Mouse (Mus musculus) hindbrain, embryonic 11.5 days (tissue): ENCODE data around the gene Rpp14. TPM values are rescaled to one million over a fixed set of nuclear protein-coding genes. Genes with fewer than 3 reads are reported as not detected.
"Not testable (repeated sequence)": the region's sequence is repeated elsewhere in the genome, so short reads cannot be mapped to it uniquely, and the experiment has no call there.

Experiments
- ATAC-seq: fragments of 200-750 bp; cut with Nextera tagmentation; 2 replicates; pipeline ENCODE4 v1.8.0; 2017; ENCODE audit warnings: mild to moderate bottlenecking, moderate TSS enrichment, moderate library complexity; ENCODE audit not compliant: low FRiP score
- DNase-seq: peaks from one replicate; pipeline ENCODE4 v3.0.0-alpha.2; 2015; ENCODE audit warnings: low spot score
- H3K27ac ChIP-seq: fragments of 300-500 bp; sonication (generic); 2 replicates; pipeline ENCODE4 v1.5.1; 2014; ENCODE audit warnings: mild to moderate bottlenecking, low read depth, low read length
- H3K27me3 ChIP-seq: fragments of 300-500 bp; sonication (generic); 2 replicates; pipeline ENCODE4 v1.6.1; 2014; ENCODE audit warnings: mild to moderate bottlenecking, low read length, moderate library complexity, mixed read lengths; ENCODE audit not compliant: control insufficient read depth, insufficient read depth
- H3K36me3 ChIP-seq: fragments of 300-500 bp; sonication (generic); 2 replicates; pipeline ENCODE4 v1.6.1; 2014; ENCODE audit warnings: mild to moderate bottlenecking, low read length, moderate library complexity, mixed read lengths; ENCODE audit not compliant: control insufficient read depth, insufficient read depth
- H3K4me1 ChIP-seq: fragments of 300-500 bp; sonication (generic); replicated peaks from 2 replicates; pipeline ENCODE4 v1.6.1; 2014; ENCODE audit warnings: low read length, mixed read lengths; ENCODE audit not compliant: control insufficient read depth, insufficient read depth
- H3K4me2 ChIP-seq: fragments of 300-500 bp; sonication (generic); replicated peaks from 2 replicates; pipeline ENCODE4 v1.6.1; 2014; ENCODE audit warnings: mild to moderate bottlenecking, low read depth, low read length
- H3K4me3 ChIP-seq: fragments of 300-500 bp; sonication (generic); 2 replicates; pipeline ENCODE4 v1.5.1; 2014; ENCODE audit warnings: low read depth, low read length
- H3K9ac ChIP-seq: fragments of 300-500 bp; sonication (generic); 2 replicates; pipeline ENCODE4 v1.6.1; 2014; ENCODE audit warnings: low read depth, low read length
- H3K9me3 ChIP-seq: fragments of 300-500 bp; sonication (generic); 2 replicates; pipeline ENCODE4 v1.6.1; 2016; ENCODE audit warnings: low read length; ENCODE audit not compliant: control insufficient read depth
- WGBS: fragments of 180-500 bp; shearing (Covaris S2); extraction: QIAGEN DNeasy Blood & Tissue Kit; methylation state at CpG from one replicate; pipeline ENCODE4 v1.1.7; 2014; 5-methylcytosine and 5-hydroxymethylcytosine counted together
- polyA plus RNA-seq: library from polyadenylated mRNA; unstranded; fragments of >200 nt; fragmentation: Nextera tagmentation; extraction: Ambion mirVana; gene quantifications from 2 replicates; pipeline ENCODE4 v1.2.1, GENCODE M21; 2014

Gene Rpp14
- polyA plus RNA-seq, 1 experiment from 2014 or later, result 56.9 TPM

GRCm38 (mm10) chr14:8114756-8115155 is 34.6 kb downstream of the Rpp14 start:
- Histone ChIP-seq H3K9me3 (no peaks in the 10 kb centered on the region), H3K27ac (no peak overlapping the region), H3K9ac (no peak overlapping the region), H3K27me3 (no peaks in the 10 kb centered on the region), H3K4me2 (no peak overlapping the region), H3K4me3 (no peak overlapping the region), H3K36me3 (no peaks in the 10 kb centered on the region), H3K4me1 (no peaks in the 10 kb centered on the region)
- WGBS, result 85% methylated on average over 1 of the region's 1 CpGs
- no peak for DNase-seq
- no peak for ATAC-seq

GRCm38 (mm10) chr14:8115772-8116171 is 35.6 kb downstream of the Rpp14 start:
- Histone ChIP-seq H3K36me3 (no peaks in the 10 kb centered on the region), H3K27ac (no peak overlapping the region)
- 81% methylated on average over 4 of the region's 4 CpGs for WGBS

DNA sequence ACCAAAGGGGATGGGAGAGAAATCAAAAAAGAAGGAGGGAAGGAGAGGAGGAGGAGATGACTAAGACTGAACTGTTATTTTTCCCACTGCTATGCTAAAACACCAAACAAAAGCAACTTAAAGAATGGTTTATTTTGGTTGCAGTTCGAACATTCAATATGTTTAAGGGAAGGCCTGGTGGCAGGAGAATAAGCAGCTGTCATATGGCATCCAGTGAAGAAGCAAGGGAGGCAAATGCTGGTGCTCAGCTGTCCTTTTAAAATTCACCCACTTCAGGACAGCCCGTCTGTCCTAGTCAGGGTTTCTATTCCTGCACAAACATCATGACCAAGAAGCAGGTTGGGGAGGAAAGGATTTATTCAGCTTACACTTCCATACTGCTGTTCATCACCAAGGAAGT is 37.2 kb downstream of the Rpp14 start:
- no peak overlapping the region for H3K27ac ChIP-seq
- H3K4me1 ChIP-seq, result no peaks in the 10 kb centered on the region
- ATAC-seq (no peak), DNase-seq (no peak)
- no peak overlapping the region for H3K9ac ChIP-seq
- H3K36me3 ChIP-seq, result no peaks in the 10 kb centered on the region
- 86% methylated on average over 2 of the region's 2 CpGs for WGBS
- no peaks in the 10 kb centered on the region for H3K27me3 ChIP-seq
- H3K4me3 ChIP-seq, result no peak overlapping the region
- H3K4me2 ChIP-seq, result no peak overlapping the region
- no peaks in the 10 kb centered on the region for H3K9me3 ChIP-seq

More at GRCm38 (mm10) chr14:8115772-8116171, 35.6 kb downstream of the Rpp14 start:
- no peak overlapping the region for H3K4me2 ChIP-seq
- no peak overlapping the region for H3K4me3 ChIP-seq
- H3K9me3 ChIP-seq, result no peaks in the 10 kb centered on the region
- H3K27me3 ChIP-seq, result no peaks in the 10 kb centered on the region
- no peak overlapping the region for H3K9ac ChIP-seq
- DNase-seq (no peak), ATAC-seq (no peak)
- no peaks in the 10 kb centered on the region for H3K4me1 ChIP-seq

DNA sequence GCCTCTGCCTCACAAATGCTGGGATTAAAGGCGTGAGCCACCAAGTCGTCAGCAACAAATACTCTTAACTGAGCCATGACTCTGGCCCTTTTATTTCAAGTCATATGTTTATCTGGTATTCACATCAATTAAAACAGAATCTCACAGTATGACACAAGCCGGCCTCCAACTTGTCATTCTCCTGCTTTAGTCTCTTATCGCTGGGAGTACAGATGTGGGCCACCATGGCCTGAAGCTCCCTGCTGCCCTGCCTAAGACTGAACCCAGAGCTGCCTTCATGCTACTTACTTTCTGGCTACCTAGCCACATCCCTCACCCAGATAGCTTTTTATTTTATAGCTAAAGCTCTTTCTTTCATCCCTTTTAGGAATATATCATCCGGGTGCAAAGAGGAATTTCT is 39.3 kb downstream of the Rpp14 start:
- Histone ChIP-seq H3K4me1 (no peaks in the 10 kb centered on the region), H3K27me3 (no peaks in the 10 kb centered on the region), H3K36me3 (no peaks in the 10 kb centered on the region), H3K9me3 (no peaks in the 10 kb centered on the region), H3K4me3 (no peak overlapping the region), H3K9ac (no peak overlapping the region), H3K4me2 (no peak overlapping the region), H3K27ac (no peak overlapping the region)
- no peak for DNase-seq
- ATAC-seq, result no peak
- WGBS, result 91% methylated on average over 5 of the region's 5 CpGs

GRCm38 (mm10) chr14:8119904-8120303 is 39.7 kb downstream of the Rpp14 start:
- no peak for ATAC-seq
- no peak for DNase-seq
- H3K9ac ChIP-seq, result no peak overlapping the region
- no peaks in the 10 kb centered on the region for H3K9me3 ChIP-seq
- no peaks in the 10 kb centered on the region for H3K36me3 ChIP-seq
- no peaks in the 10 kb centered on the region for H3K27me3 ChIP-seq
- 82% methylated on average over 3 of the region's 3 CpGs for WGBS
- no peak overlapping the region for H3K27ac ChIP-seq
- H3K4me1 ChIP-seq, result no peaks in the 10 kb centered on the region
- no peak overlapping the region for H3K4me3 ChIP-seq
- H3K4me2 ChIP-seq, result no peak overlapping the region

- DNase-seq, result no peak
- 89% methylated on average over 7 of the region's 7 CpGs for WGBS
Observed at GRCm38 (mm10) chr14:8123141-8123540, 43.0 kb downstream of the Rpp14 start.

GRCm38 (mm10) chr14:8123611-8124010 is 43.4 kb downstream of the Rpp14 start:
- not testable (repeated sequence) for H3K36me3 ChIP-seq, H3K27ac ChIP-seq, ATAC-seq, DNase-seq, H3K27me3 ChIP-seq, H3K4me3 ChIP-seq, H3K9ac ChIP-seq, H3K4me2 ChIP-seq, H3K9me3 ChIP-seq, H3K4me1 ChIP-seq
- 95% methylated on average over 10 of the region's 10 CpGs for WGBS

More at GRCm38 (mm10) chr14:8123141-8123540, 43.0 kb downstream of the Rpp14 start:
- no peak overlapping the region for H3K27ac ChIP-seq
- no peak overlapping the region for H3K4me2 ChIP-seq
- no peaks in the 10 kb centered on the region for H3K9me3 ChIP-seq
- H3K4me1 ChIP-seq, result no peaks in the 10 kb centered on the region
- H3K9ac ChIP-seq, result no peak overlapping the region
- H3K36me3 ChIP-seq, result no peaks in the 10 kb centered on the region
- no peak for ATAC-seq
- H3K4me3 ChIP-seq, result no peak overlapping the region
- no peaks in the 10 kb centered on the region for H3K27me3 ChIP-seq

GRCm38 (mm10) chr14:8124046-8124881 is 44.1 kb downstream of the Rpp14 start:
- Histone ChIP-seq H3K27ac (no peak overlapping the region), H3K9me3 (no peaks in the 10 kb centered on the region), H3K27me3 (no peaks in the 10 kb centered on the region), H3K36me3 (no peaks in the 10 kb centered on the region), H3K4me2 (no peak overlapping the region), H3K4me1 (no peaks in the 10 kb centered on the region), H3K4me3 (no peak overlapping the region), H3K9ac (no peak overlapping the region)
- no peak for ATAC-seq
- WGBS, result 88% methylated on average over 7 of the region's 7 CpGs
- no peak for DNase-seq

DNA sequence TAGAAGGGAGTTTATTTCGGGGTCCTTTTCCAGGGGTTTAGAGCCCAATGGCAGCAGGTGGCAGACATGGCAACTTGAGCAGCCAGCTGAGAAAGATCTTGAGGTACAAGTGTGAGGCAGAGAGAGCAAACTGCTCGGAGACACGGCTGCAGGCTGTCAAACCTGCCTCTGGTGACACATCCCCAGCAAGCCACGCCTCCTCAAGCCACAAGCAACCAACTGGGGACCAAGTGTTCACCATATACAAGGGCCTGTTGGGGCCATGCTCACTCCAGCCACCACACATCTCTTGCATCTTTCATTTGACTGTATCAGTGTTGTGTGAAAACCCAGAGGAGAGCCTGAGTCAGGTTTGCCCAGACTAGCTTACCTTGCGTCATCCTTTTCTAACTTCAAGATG is 47.8 kb downstream of the Rpp14 start:
- no peaks in the 10 kb centered on the region for H3K9me3 ChIP-seq
- no peaks in the 10 kb centered on the region for H3K36me3 ChIP-seq
- H3K27ac ChIP-seq, result no peak overlapping the region
- no peak overlapping the region for H3K4me3 ChIP-seq
- no peak for ATAC-seq
- H3K4me1 ChIP-seq, result no peaks in the 10 kb centered on the region
- no peak overlapping the region for H3K4me2 ChIP-seq
- 77% methylated on average over 5 of the region's 5 CpGs for WGBS
- DNase-seq, result no peak
- H3K27me3 ChIP-seq, result no peaks in the 10 kb centered on the region
- H3K9ac ChIP-seq, result no peak overlapping the region
